Mouse (Mus musculus) heart, adult 2 months (tissue): Measurements from ENCODE around the gene Pax8. TPM values are rescaled to one million over a fixed set of nuclear protein-coding genes. Genes with fewer than 3 reads are reported as not detected.

Experiments used
- DNase-seq, 2 experiments: peaks; one replicate each; pipeline ENCODE4 v3.0.0; 2021
- H3K27ac ChIP-seq: fragments of 200-600 bp; 2 replicates; pipeline ENCODE4 v1.8.1; 2022
- H3K27me3 ChIP-seq: fragments of 200-500 bp; 2 replicates; pipeline ENCODE4 v1.6.1; 2012; ENCODE audit warnings: mild to moderate bottlenecking, low read length, inconsistent platforms, mixed read lengths; ENCODE audit not compliant: control insufficient read depth, insufficient read depth
- H3K36me3 ChIP-seq: fragments of 200-500 bp; 2 replicates; pipeline ENCODE4 v1.6.1; 2012; ENCODE audit warnings: low read length, inconsistent platforms; ENCODE audit not compliant: control insufficient read depth, insufficient read depth
- H3K4me1 ChIP-seq: fragments of 200-500 bp; 2 replicates; pipeline ENCODE4 v1.6.1; 2011; ENCODE audit warnings: low read length; ENCODE audit not compliant: control insufficient read depth, insufficient read depth
- H3K4me3 ChIP-seq: fragments of 200-600 bp; 2 replicates; pipeline ENCODE4 v1.8.1; 2022
- H3K79me2 ChIP-seq: fragments of 200-500 bp; replicated peaks from 2 replicates; pipeline ENCODE4 v1.6.1; 2012; ENCODE audit warnings: mild to moderate bottlenecking, inconsistent platforms, low read length, moderate library complexity, mixed read lengths; ENCODE audit not compliant: control insufficient read depth, insufficient read depth
- H3K9ac ChIP-seq: fragments of 200-500 bp; 2 replicates; pipeline ENCODE4 v1.6.1; 2012; ENCODE audit warnings: low read depth, mild to moderate bottlenecking, control low read depth, inconsistent platforms, low read length, mixed read lengths
- CTCF ChIP-seq: fragments of 200-600 bp; IDR thresholded peaks from 2 replicates; pipeline ENCODE4 v1.8.1; 2022; ENCODE audit warnings: antibody characterized with exemption, mild to moderate bottlenecking, moderate library complexity
- EP300 ChIP-seq: fragments of 200-500 bp; IDR thresholded peaks from 2 replicates; pipeline ENCODE4 v1.6.1; 2011; ENCODE audit warnings: low read depth, low read length, control low read depth; ENCODE audit not compliant: insufficient read depth
- POLR2A ChIP-seq: fragments of 200-500 bp; IDR thresholded peaks from 2 replicates; pipeline ENCODE4 v1.6.1; 2011; ENCODE audit warnings: mild to moderate bottlenecking, low read depth, low read length, control low read depth; ENCODE audit not compliant: insufficient read depth
- WGBS: fragments of 180-500 bp; shearing (Covaris S2); methylation state at CpG from one replicate; pipeline ENCODE4 v1.1.7; 2018; 5-methylcytosine and 5-hydroxymethylcytosine counted together
- intact Hi-C: fragments of 180-260 bp; cut with DNase I; formaldehyde crosslinking; loops from one replicate; pipeline ENCODE4 v1.15.1; 2025
- polyA plus RNA-seq: library from polyadenylated mRNA; depleted of rRNA; stranded (reverse); fragments of >200 nt; gene quantifications from 2 replicates; pipeline ENCODE4 v1.2.3, GENCODE M21; 2012
- total RNA-seq, 2 experiments: library from RNA; stranded (reverse); gene quantifications; 2 replicates each; pipeline ENCODE4 v1.2.3; 2021

Gene Pax8
- total and polyA plus RNA-seq, 3 experiments = not detected

DNA sequence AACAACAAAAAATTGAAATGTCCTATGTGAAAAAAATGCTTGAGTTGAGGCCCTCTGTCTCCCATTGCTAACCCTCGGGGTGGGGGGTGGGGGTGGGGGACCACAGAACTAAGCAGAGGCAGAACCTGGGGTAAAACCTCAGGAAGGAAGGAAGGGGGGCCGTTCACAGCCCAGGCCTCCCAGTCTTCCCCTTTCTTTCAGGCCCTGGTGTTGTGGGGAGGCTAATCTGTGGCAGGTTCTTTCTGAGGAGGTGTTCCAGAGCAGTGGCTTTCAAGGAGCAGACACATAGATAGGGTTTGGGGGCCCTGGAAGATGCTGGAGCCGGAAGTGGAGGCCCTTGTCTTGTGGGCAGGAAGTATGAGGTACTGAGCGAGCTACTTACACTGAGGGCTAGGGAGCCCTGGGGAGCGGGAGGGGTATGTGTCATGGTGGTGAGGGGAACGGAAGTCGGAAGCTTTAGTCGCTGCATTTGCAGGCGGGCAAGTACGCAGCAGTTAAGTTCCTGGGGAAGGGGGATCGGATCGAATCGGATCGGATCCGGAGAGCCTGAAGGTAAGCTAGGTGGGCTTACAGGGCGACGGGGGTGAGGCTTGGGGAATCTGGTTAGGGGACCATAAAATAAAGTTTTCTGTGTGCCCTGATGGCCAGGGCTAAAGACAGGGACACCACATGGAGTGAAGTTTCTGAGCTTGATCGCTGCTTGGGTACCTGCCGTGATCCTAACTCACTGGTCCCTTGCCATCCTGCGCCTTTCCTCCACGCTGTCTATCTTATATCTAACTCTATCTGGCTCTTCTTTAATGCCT is 89.0 kb downstream of the Pax8 start:
- Histone ChIP-seq H3K27ac (no peak overlapping the region), H3K4me3 (no peak overlapping the region), H3K9ac (no peak overlapping the region), H3K4me1 (no peaks in the 10 kb centered on the region), H3K27me3 (no peaks in the 10 kb centered on the region), H3K79me2 (no peaks in the 10 kb centered on the region), H3K36me3 (no peaks in the 10 kb centered on the region)
- 75% methylated on average over 21 of the region's 21 CpGs for WGBS
- intact Hi-C loops = no loop called here
- peak; percentile 24 to 57 for DNase-seq
- TF ChIP-seq EP300 (no peak), CTCF (no peak), POLR2A (no peak)

DNA sequence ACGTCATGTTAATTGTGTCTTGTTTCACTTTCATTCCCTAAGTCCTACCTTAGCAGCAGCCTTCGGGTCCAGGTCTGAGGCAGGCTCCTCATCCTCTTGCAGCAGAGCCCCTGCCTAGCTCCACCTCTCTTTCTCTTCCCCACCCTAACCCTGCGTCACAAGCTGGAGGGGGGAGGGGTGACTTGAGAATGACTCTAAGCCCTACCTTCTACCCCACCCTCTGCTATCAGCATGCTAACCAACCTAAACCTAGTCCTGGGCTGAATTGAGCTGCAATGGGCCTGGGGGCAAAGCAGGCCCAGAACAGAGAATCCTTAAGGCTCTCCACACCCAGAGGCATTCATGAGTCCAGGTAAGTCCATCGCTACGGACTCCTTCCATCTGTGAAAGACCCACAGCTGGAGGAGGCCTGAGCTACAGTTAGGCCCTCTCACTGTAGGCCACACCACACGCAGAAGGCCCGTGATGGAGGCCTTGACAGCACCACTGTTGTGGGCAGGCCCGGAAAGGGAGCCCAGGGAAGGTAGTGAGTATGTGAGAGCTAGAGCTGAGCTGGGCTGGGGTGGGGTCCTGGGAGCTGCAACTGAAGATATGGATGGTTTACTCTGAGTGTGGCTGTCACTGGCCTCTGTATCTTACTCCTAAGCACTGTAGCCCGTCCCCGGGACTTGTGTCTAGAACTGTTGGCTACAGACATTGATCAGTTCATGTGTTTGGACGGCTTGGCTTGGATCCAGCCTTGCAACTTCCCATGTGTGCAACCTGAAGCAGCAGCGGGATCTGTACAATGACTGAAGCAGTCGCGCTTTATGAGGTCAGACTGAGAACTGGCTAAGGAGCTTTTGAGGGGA is 90.1 kb downstream of the Pax8 start:
- Histone ChIP-seq H3K79me2 (no peaks in the 10 kb centered on the region), H3K4me1 (no peaks in the 10 kb centered on the region), H3K27ac (no peak overlapping the region), H3K9ac (no peak overlapping the region), H3K36me3 (no peaks in the 10 kb centered on the region), H3K27me3 (no peaks in the 10 kb centered on the region), H3K4me3 (no peak overlapping the region)
- peak; percentile 17 to 42 for DNase-seq
- TF ChIP-seq EP300 = no peak
- TF ChIP-seq POLR2A = no peak
- no peak for TF ChIP-seq CTCF
- intact Hi-C loops = no loop called here
- WGBS = 81% methylated on average over 14 of the region's 14 CpGs

DNA sequence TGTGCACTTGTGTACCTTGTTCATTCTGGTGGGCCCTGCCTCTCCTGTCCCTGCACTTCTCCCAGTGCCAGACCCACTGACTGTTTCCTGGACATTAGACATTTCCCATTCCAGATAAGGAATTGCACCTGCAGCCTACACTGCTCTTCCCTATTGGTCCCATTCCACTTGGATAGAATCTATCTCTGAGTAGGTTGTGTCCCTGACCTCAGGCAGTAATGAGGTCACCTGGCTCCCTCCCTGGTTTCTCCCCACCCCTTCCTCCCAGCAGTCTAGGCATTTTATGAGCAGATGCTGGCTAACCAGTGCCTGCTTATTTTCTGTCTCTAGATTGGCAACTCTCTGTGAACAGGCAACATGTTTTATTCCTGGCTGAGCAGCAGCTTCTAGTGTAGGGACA is 91.0 kb downstream of the Pax8 start:
- Histone ChIP-seq H3K36me3 (no peaks in the 10 kb centered on the region), H3K9ac (no peak overlapping the region), H3K27me3 (no peaks in the 10 kb centered on the region), H3K27ac (no peak overlapping the region), H3K79me2 (no peaks in the 10 kb centered on the region), H3K4me3 (no peak overlapping the region), H3K4me1 (no peaks in the 10 kb centered on the region)
- intact Hi-C loops = no loop called here
- TF ChIP-seq EP300 (no peak), CTCF (no peak), POLR2A (no peak)
- DNase-seq = peak in 1 of 2 experiments; percentile 5

DNA sequence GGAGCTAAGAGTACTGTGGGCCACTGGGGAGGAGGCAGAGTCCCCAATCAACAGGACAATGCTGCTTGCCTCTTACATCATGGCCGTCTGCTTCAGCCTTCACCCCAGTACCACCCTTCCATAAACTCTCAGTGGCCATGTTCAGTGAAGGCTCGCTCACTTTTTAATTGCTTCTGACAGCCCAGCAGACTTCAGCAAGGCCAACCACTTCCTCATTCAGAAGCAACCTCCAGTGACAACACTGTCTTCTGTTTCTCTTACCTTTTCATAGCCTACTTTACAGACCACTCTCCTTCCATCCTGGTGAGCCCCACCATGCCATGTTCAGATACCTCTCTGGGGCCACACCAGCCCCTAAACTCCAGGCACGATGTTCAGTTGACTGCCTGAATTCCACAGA is 91.8 kb downstream of the Pax8 start:
- DNase-seq = no peak
- Histone ChIP-seq H3K9ac (no peak overlapping the region), H3K79me2 (no peaks in the 10 kb centered on the region), H3K4me3 (no peak overlapping the region), H3K27me3 (no peaks in the 10 kb centered on the region), H3K36me3 (no peaks in the 10 kb centered on the region), H3K27ac (no peak overlapping the region), H3K4me1 (no peaks in the 10 kb centered on the region)
- TF ChIP-seq POLR2A = no peak
- 54% methylated on average over 3 of the region's 3 CpGs for WGBS
- intact Hi-C loops = no loop called here

DNA sequence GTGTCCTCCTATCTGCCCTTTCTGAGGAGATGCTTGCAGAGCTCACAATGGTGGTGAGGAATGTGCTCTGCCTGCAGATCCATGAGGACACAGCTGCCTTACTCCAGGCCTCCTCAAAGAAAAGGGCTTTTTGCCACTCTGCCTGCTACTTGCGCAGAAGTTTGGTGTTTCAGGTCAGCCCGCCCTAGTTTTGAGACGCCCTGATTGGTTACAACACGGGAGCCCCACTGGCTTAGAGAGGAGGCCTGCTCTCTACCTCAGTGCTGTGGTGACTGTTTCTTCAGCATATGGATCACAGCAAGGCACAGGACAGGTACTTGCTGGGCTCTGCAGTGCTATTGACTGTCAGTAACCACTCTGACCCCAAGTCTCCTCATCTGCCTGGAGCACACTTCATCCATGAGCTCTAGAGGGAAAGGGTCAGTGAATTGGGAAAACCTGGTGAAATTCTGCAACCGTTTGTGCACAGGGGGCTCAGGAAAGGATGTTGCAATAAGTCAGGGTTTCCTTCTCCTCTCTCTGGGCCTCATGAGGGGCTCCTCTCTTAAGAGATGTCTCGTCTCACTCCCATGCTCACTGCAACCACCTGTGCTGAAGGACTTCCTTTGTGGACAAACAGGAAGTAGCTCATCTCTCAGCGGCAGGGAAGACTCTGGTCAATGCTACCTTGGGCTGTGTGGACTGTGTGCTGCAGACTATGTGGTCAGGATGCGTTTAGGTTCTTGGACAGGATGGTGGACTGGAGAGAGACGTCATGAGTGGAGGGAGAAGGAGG is 92.8 kb downstream of the Pax8 start:
- WGBS = 64% methylated on average over 9 of the region's 9 CpGs
- no peak for TF ChIP-seq POLR2A
- TF ChIP-seq CTCF = no peak
- no peak for TF ChIP-seq EP300
- H3K36me3 ChIP-seq = no peaks in the 10 kb centered on the region
- H3K27ac ChIP-seq = no peak overlapping the region
- no peaks in the 10 kb centered on the region for H3K27me3 ChIP-seq
- no peak overlapping the region for H3K9ac ChIP-seq
- no peaks in the 10 kb centered on the region for H3K79me2 ChIP-seq
- no peak overlapping the region for H3K4me3 ChIP-seq
- DNase-seq = no peak
- no peaks in the 10 kb centered on the region for H3K4me1 ChIP-seq
- intact Hi-C loops = no loop called here
